Mouse (Mus musculus) brain, adult 2 months (tissue): Measurements from ENCODE around the gene Nol8.

Experiments used
- DNase-seq: peaks from one replicate; pipeline ENCODE4 v3.0.0; 2011; ENCODE audit warnings: low read depth, low spot score

Gene Nol8

DNA sequence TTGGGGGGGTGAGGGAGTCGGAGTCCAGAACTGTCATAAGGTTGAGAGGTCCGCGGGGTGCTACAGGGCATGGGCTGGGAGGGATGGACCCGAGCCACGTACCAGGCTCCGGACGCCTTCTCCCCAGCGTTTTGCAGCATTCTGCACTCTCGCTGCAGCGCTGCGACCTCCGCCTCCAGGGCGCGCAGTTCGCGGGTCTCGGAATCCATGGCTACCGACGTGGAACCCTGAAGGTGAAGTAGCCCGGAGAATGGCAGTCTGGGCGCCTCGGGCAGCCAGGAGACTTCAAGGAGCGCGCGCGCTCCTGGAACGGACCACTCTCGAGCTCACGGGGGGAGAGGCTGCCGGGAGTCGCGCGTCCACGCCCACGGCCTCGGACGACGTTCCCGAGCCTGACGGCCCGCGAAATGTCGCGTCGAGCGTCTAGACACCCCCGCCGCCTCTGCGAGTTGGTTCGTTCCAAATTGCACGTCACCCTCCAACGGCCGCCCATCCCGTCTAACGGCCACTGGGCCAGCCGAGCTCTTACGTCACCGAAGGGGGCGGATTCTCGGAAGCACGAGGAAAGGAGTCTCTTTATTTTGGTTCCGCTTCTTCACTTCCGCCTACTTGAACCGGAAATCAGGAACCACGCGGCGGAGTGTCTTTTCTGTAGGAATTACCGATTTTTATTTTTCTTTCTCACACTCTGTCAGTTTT, at the start of gene Nol8, which contains the start of gene Cenpp:
Gene Nol8, plus strand, starts transcription at position 598 of the 699 bp plus-strand sequence.
Gene Cenpp, minus strand, starts transcription at position 305 of the 699 bp plus-strand sequence.
- DNase-seq, result peak; percentile 100

DNA sequence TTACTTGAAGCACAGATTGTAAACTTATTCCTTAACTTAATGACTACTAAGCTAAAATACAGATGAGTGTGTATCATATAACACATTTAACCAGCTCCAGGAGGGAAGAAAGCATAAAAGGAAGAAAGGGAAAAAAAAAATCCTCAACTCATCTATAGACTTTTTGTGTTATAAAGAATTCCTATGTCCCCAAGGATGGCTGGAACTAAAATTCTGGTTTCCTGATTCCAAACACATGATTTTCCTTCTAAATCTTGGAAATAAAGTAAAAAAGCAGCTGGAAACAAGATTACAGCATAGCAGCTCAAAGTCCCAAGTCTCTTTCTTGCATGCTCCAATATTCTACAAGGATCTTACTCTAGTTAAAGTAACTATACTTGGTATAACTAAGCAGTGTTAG, 49.3 kb upstream of the Nol8 start:
- DNase-seq, result no peak

DNA sequence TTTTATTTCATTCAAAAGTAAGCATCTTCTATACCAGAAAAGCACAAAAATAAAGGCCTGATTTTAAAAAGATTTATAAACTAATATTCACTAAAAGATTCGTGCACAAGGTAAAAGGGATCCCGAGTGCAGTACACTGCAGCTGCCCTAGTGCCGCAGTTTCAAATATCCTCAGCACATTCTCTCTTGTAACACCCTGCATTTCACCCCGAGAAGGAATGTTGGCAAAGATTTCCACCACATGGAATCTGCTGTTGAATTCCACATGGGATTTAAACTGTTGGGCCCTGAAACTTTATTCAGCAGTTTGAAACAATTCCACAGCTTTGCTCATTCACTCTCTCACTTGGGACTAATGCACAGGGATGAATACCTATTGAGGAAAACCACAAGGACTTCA, 45.2 kb upstream of the Nol8 start, which contains the start of gene Ogn:
Gene Ogn, plus strand, starts transcription at position 333 of the 400 bp plus-strand sequence.
- peak; percentile 9 for DNase-seq

DNA sequence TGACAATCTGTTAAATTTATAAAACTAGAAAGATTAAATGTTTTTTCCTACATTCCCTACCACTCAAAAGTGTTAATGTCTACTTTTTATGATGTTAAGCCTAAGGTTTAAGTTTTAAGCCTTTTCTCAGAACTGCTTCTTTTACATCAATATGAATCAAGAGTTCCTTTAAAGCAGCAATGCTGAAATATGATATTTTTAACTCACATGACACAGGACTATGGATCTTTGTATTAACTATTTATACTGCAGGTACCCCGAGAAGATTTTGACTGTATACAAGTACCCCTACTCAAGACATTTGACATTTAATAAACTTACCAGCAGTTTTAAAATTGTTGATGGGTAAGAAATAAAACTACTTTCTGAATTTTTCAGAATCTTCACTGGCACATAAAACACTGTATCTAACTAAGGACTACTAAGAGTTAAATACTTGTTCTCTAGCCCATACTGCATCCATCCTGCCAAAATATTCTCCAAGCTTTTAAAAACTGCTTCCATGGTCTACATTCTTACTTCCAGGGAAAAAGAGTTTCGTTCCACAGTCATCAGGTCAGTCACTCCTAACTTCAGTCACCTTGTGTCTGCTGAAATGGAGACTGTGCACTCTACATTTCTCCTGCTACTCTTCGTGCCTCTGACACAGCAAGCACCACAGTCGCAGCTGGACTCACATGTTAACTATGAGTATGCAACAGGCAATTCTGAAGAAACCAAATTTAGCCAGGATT, 44.1 kb upstream of the Nol8 start:
- DNase-seq, result no peak

DNA sequence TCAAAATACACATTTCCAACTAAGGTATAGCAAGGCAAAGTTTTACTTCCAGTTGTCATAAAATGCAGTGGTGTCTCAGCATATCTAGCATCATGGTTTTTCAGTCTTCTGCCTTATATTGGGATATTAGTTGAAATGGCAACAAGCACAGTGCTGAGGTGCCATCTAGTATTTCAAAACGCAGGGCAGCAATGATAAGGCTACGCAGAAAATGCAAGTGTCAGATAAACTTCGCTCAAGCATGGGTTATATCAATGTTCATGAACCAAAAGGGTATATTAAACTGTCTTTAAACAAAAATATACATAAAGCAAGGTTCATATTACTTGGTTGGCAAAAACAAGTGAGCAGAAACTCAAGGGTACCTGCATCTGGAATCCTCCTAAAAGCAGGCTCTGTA, 35.9 kb upstream of the Nol8 start:
- DNase-seq, result no peak

DNA sequence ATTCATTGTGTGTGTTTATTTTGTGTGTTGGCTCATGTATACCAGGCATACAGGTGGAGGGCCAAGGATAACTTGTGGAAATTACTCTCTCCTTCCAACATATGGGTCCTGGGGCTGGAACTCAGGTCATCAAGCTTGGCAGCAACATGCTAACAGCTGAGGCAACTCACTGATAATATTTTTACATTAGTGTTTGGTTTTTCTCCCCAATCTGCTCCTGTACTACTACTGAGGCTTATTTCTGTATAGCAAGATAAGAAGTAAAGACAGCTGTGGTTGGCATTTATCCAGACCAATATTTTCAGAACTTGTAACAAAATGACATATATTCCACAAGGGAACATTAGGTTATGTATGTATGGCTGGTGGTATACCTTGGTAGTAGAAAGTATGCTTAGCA, 34.5 kb upstream of the Nol8 start:
- DNase-seq, result no peak

DNA sequence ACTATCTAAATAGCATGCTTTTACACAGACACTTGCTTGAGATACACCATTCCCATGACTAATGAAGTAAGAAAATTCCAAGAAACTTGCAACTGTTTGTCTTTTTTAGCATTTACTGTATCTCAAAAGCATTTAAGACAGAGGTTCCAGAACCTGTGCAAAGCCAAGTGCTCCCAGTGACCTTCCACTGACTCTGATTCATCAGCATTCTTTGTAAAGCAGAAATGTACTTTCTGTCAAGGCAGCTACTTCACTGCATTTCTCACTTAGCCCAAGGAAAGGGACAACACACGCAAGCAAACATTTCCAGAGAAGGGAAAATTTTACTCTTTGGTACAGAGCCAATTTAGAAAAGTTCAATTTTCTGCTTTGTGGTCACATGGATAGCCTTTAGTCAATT, 29.7 kb upstream of the Nol8 start:
- no peak for DNase-seq

DNA sequence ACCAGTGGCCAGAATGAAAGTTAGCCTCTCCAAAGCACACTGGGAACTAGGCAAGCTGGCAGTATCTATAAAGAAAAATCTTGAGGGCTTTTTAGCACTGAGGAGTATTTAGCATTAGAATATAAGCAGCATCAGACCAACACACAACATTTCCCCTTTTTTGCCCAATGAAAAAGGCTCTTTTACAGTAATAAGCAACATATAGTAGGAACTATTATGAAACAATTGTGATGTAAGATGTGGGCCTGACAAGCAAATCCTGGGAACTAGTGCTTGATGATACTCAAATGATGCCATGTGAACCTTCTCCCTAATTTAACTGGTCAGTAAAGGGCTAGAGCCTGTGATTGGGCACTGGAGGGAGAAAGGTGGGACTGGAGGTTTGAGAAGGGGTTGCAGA, 24.7 kb upstream of the Nol8 start:
- no peak for DNase-seq

DNA sequence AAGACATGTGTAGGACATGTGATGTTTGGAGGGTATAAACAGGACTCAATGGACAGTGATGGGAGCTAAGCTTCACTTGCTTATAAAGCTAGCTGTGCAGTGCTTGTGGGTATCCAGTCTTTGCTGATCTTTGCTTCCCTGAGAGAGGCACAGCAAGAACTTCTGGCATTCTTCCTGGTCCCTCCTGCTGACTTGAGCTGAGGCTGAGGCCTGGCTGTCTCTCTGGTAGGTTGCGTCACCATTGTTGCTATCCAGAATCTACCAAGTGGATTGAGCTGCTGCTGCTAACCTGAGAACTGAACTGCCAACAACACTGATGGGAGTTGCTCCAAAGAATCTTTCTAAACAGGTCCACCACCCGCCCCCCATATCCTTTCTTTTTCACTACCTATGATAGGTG, 23.8 kb upstream of the Nol8 start:
- DNase-seq, result no peak

DNA sequence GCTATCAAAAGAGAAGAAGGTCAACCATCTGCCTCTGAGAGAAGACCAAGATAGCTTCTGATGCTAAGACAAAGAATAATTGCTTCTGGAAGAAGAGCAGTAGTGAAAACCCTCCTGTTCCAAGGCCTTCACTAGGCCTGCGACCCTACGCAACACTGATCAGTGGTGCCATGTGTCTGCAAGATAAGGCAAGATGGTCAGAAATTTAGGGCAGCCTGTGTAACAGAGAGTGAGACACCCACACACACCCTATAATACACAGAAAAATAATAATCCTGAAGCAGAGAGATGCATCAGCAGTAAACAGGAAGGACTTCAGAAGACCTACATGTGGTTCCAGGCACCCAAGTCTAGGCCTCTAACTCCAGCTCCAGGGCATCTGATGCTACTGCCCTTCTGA, 12.9 kb upstream of the Nol8 start:
- no peak for DNase-seq

DNA sequence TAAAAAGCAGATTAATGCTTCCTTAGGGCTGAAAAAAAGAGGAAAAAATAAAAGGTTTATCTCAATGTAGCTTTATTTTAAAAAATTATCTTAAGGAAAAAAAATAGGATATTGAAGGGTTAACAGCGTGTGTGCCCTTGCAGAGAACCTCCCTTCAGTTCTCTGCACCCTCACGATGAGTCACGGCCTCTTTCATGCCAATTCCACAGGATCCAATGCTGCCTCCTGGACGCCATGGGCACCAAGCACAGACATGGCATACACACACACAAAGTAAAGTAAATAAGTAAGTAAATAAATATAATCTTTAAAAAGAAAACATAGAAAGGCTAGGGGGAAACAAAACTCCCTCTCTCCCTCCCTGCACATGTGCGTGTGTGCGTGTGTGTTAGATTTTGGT, 10.2 kb upstream of the Nol8 start:
- no peak for DNase-seq

DNA sequence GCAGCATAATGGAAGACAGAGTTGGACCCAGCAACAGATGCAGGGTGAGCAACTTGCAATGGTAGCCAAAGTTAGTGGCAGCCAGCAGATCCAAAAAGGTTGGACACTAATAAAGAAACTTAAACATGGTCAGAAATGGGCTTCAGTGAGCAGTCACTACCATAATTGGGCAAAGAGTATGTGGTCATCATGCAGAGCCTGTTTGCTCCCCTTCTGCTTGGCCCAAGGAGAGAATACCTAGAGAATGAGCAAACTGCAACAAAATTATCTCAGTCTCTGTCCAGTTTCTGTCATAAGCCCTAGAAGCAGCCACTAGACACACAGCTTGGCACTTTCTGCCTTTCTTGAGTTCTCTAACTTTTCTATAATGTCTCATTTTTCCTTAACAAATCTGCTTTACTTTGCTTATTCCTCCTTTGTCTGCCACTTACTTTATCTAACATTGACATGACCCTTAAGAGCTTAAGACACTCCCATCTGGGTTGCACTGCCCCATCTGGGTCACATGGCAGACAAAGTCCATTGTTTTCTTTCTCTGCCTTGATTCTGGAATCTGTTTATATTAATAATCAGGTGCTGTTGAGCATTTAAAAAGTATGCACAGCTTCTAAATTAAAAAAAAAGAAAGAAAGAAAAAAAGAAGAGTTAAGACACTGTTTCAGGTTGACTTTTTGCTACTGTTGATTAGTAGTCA, 9.1 kb upstream of the Nol8 start:
- no peak for DNase-seq

DNA sequence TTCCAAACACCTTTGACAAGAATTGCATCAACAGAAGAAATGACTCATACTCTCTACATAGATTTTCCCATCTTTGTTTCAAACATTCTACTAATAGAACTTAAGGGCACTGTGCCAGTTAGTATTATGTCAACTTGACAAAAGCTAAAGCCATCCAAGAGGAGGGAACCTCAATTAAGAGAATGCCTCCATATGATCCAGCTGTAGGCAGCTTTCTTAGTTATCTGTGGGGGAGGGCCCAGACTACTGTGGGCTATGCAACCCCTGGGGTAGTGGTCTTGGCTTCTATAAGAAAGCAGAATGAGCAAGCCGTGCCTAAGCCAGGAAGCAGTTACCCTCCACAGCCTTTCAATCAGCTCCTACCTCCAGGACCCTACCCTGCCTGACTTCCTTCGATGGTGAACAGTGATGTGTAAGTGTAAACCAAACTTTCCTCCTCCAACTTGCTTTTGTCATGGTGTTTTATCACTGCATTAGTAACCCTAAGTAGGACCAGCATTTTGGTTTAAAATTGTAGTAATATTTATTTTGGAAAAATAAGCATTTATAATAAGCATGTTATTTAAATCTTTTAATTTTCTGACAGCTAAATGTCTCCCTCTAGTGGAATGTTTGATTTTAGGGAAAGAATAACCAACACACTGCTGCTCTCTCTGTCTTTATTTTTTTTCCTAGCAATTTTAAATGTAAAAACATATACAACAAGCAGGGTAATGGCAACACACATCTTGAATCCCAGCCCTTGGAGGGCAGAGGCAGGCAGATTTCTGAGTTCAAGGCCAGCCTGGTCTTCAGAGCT, 7.9 kb upstream of the Nol8 start:
- peak; percentile 69 for DNase-seq

DNA sequence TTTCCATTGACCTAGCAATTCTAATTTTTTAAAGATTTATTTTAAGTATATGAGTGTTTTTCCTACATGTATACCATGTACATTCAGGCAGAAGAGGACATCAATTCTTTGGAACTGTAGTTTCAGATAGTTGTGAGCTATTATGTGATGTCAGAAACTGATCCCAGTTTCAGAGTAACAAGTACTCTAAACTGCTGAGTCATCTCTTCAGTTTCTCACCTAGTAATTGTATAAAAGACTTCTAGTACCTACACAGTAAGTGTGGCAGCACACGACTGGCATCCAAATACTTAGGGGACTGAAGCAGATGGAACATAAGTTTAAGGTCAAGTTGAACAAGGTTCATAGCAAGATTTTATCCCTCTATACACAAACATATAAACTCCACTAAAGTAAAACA, 6.9 kb upstream of the Nol8 start:
- DNase-seq, result no peak

DNA sequence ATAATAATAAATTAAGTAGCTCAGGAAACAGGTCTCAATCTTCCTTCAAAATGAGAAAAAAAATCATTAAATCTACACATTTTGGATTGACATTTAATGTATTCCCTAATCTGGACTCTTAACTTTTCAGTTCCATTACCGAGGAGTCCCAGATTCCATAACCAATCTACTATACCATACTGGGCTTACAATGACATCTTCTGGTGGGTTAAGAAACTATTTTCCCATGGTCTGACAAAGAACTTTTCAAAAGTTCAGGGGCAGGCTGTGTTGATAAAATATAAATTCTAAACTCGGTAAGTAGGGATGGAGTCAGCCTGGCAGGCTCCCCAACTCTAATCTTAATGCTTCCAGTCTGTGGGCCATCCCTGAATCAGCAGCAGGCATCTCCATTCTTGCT, 1.7 kb upstream of the Nol8 start:
- DNase-seq, result no peak

DNA sequence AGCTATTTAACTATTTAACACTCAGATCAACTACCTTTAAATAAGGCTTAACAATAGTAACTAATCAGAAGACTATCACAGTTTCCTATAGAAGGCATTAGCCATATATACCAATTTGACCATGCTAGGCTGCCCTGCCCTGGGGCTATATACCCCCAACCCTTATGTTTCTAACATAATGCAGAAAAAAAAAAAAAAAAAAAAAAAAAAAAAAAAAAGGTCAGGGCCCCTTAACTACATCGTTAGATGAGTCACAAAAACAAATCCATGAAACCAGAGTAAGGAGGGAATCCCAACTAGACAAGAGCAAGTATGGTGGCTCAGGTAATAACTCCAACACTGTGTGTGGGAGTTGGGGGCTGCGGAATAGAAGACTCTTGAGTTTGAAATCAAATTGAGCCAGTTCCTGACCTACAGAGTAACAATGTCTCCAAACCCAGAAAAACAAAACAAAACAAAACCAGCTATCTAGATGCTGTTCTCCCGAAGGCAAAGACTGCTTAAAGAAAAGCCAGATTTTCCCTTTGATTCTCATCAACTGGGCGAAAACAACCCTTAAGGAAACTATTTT, 1.0 kb upstream of the Nol8 start:
- no peak for DNase-seq

DNA sequence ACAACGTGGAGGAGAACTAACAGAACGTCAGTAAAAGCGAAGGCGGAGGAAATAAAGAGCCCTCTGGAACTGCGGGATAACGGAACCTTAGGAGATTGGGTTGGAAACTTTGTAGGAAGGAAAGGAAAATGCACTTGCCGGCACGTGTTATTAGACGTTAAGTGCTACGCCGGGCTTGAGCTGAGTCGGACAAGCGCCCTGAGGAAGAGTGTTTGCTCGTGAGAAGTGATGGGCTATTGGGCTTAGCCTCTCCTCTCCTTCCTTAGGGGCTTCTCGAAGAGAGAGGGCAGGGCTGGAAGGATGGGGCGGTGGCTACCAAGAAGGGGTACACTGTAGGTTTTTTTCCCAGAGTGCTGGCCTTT, 283 bp downstream of the Nol8 start:
- no peak for DNase-seq

DNA sequence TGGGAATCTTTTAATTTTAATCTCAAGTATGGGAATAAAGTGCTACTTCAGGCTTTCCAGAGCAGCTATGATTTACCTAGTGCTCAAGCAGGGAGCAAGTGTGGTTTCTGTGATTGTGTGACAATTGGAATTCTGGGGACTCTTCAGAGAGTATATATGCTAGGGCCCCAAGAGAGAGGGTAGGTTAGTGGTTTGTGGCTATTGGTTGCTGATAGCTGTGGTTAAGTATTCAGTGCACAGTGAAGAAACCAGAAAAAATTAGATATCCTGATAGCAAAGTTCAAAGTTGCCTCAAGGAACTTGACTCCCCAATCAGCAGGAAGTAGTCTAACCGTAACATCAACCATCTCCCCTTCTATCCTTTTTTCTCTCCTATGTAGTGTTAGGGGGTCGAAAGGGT, 24.9 kb downstream of the Nol8 start:
- no peak for DNase-seq

DNA sequence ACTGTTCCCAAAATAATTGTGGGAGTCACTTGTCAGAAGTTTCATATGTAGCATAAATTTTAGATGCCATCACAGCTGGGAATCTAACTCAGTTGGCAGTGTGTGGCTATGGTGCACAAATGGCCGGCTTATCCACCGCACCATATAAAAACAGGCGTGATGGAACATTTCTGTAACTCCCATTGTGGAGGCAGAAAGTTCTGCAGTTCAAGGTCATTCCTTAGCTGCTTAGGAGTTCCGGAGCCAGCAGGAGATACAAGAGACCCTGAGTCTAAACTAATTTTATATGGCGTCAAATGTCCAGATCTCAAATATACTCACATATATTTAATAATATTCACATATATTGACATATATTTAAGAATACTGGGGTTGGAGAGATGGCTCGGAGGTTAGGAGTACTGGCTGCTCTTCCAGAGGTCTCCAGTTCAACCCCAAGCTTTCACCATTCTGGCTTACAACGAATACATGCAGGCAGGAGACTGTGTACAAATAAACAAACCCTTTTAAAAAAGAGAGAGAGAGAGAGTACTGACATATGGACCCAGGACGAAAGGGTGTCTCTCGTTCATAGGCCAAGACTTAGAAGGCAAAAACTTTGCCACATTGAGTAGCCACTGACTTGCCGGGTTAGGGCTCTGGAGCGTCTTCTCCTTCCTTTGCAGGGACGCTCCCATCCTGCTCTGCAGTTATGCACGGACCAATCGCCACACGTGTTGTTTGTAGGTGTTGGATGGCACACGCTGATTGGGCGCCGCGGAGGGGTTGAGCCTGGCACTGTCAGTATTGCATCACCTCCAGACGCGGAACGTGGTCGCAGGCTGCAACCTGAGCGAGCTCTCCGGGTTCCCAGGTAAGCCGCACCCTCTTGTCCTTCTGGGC, 28.7 kb downstream of the Nol8 start, which contains the start of gene Iars:
Gene Iars, plus strand, starts transcription at position 750 of the 882 bp plus-strand sequence.
- DNase-seq, result peak; percentile 100

DNA sequence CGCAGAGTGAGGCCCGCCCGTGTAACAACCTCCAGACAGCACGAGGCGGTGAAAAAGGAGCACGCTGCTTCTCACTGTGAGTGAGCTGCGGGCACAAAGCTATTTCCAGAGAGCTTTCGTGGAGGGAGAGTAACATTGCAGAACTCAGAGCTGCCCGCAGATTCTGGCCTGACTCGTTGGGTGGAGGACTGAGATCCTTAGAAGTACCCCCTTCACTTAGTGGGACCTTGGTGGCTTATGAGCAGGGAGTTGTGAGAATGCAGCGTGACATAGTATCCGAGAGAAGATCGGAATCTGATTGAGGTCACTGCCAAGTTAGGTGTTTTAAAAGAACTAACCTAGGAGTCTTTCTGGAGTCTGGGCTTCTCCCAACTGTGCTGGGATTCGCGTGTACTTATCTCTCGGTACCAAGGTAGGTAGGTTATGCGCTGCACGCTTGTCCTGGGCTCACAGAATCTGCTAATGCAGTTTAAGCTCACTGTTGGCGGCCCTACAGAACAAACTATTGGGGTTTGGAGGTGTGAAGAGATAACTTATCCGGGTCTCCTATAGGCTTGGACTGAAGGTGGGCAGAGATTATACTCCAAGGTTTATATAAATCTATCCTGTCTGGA, 29.5 kb downstream of the Nol8 start:
- DNase-seq, result no peak
